Mouse (Mus musculus) myocyte (in vitro differentiated cells): ENCODE data around the gene Ambp.

Source experiments
- POLR2A ChIP-seq: IDR thresholded peaks from one replicate; pipeline ENCODE4 v1.6.1; 2011; ENCODE audit warnings: low read depth, mild to moderate bottlenecking, control low read depth, moderate library complexity; ENCODE audit not compliant: insufficient read length
- USF1 ChIP-seq: IDR thresholded peaks from one replicate; pipeline ENCODE4 v1.6.1; 2011; ENCODE audit warnings: low read depth, mild to moderate bottlenecking, control low read depth, moderate library complexity

GRCm38 (mm10) chr4:63158192-63158591 lies 3.6 kb upstream of the Ambp start:
- TF ChIP-seq POLR2A (no peak), USF1 (no peak)
